Mouse (Mus musculus) lung, adult 2 months (tissue): ENCODE measurements around the gene Ppox.

Experiments used
- CTCF ChIP-seq: fragments of 200-500 bp; IDR thresholded peaks from 2 replicates; pipeline ENCODE4 v1.5.1; 2011; ENCODE audit warnings: mild to moderate bottlenecking, low read length, control low read depth; ENCODE audit not compliant: insufficient read depth
- POLR2A ChIP-seq: fragments of 200-500 bp; IDR thresholded peaks from 2 replicates; pipeline ENCODE4 v1.6.1; 2011; ENCODE audit warnings: low read depth, mild to moderate bottlenecking, control low read depth, low read length, borderline replicate concordance; ENCODE audit errors: extremely low read depth

DNA sequence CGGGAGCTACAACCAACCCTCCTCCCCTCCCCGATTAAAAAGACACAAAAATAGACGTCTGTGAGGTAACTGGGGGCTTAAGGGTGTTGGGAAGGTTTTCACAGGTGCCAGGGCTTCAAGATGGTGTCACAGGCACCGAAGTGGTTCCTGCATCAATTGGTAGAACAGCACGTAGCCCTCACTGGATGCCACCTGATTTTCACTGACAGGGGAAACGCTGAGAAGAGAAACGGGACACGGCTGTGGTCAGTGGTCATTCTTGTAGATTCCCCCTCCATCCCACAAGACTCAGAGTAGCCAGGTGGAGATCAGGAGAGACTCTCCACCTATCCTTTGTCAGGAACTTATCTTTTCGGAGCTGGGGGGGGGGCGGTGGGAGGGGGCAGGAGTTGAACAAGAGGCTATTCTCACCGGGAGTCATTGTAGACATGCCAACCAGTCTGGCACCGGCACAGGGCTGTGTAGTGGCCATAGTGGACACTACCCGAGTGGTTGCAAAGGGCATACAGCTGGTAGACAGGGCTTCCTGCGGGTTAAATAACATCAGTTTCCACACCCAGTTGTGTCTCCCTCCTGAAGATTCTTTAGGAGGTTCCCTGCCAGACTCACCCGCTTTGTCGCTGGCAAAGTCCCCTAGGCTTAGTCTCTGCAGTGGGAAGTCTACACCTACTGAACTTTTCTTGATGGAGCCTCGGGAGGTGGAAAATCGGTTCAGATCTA is 1.3 kb upstream of the Ppox start:
- no peak for TF ChIP-seq CTCF
- no peak for TF ChIP-seq POLR2A
